Mouse (Mus musculus) cerebellum, adult 2 months (tissue): ENCODE data around the gene Kifc3.

Experiments
- CTCF ChIP-seq: fragments of 200-500 bp; IDR thresholded peaks from 2 replicates; pipeline ENCODE4 v1.5.1; 2011; ENCODE audit warnings: low read depth, mild to moderate bottlenecking, control low read depth, low read length, moderate library complexity, borderline replicate concordance; ENCODE audit not compliant: insufficient read depth
- POLR2A ChIP-seq: fragments of 200-500 bp; IDR thresholded peaks from 2 replicates; pipeline ENCODE4 v1.6.1; 2011; ENCODE audit warnings: low read length, control low read depth, borderline replicate concordance; ENCODE audit not compliant: insufficient read depth

GRCm38 (mm10) chr8:95136218-95136617 lies 66.4 kb downstream of the Kifc3 start:
- TF ChIP-seq POLR2A (no peak), CTCF (no peak)
